Mouse (Mus musculus) bone marrow, adult 2 months (tissue): ENCODE results near the gene Gm21970.

ENCODE experiments used
- CTCF ChIP-seq: fragments of 200-500 bp; IDR thresholded peaks from 2 replicates; pipeline ENCODE4 v1.5.1; 2011; ENCODE audit warnings: low read length, control low read depth; ENCODE audit not compliant: control insufficient read depth, insufficient read depth
- POLR2A ChIP-seq: fragments of 200-500 bp; IDR thresholded peaks from 2 replicates; pipeline ENCODE4 v1.6.1; 2011; ENCODE audit warnings: low read depth, mild to moderate bottlenecking, control low read depth, low read length, borderline replicate concordance; ENCODE audit not compliant: control insufficient read depth

GRCm38 (mm10) chr16:91396844-91397537, 5.5 kb downstream of the Gm21970 start:
- no peak for TF ChIP-seq POLR2A
- TF ChIP-seq CTCF: no peak
